Mouse (Mus musculus): Measurements from ENCODE around the gene Slc35c1. TPM values are rescaled to one million over a fixed set of nuclear protein-coding genes. Genes with fewer than 3 reads are reported as not detected.
"Not testable (repeated sequence)": the region's sequence is repeated elsewhere in the genome, so short reads cannot be mapped to it uniquely, and the experiment has no call there.

Gene Slc35c1
- polyA plus RNA-seq, 1 experiment from 2014 or later = 8.6 TPM

GRCm38 (mm10) chr2:92483505-92483904, 23.2 kb upstream of the Slc35c1 start:
- peaks cover 41% of the 10 kb centered on the region for H3K27me3 ChIP-seq (ENCODE audit: control insufficient read depth, insufficient read depth, low read length)
- no peaks in the 10 kb centered on the region for H3K9me3 ChIP-seq (replicated peaks; ENCODE audit: control insufficient read depth, low read length)
- ATAC-seq (replicated peaks; ENCODE audit: insufficient number of reproducible peaks, low FRiP score, low TSS enrichment) = no peak
- no peak overlapping the region for H3K4me2 ChIP-seq
- no peak overlapping the region for H3K4me3 ChIP-seq (ENCODE audit: low read depth, low read length)
- no peak overlapping the region for H3K9ac ChIP-seq (ENCODE audit: low read depth, low read length)
- H3K27ac ChIP-seq (ENCODE audit: low read depth, low read length) = no peak overlapping the region
- WGBS (ENCODE audit: insufficient replicate concordance) = 39% methylated on average over 5 of the region's 5 CpGs
- H3K4me1 ChIP-seq (ENCODE audit: control insufficient read depth, insufficient read depth, low read length) = peaks cover 6% of the 10 kb centered on the region; the same call in 1 of the 2 replicates
- no peaks in the 10 kb centered on the region for H3K36me3 ChIP-seq (ENCODE audit: control insufficient read depth, insufficient read depth, low read length)

GRCm38 (mm10) chr2:92482551-92482950, 22.2 kb upstream of the Slc35c1 start:
- no peak for ATAC-seq (replicated peaks; ENCODE audit: insufficient number of reproducible peaks, low FRiP score, low TSS enrichment)
- no peak overlapping the region for H3K27ac ChIP-seq (ENCODE audit: low read depth, low read length)
- no peaks in the 10 kb centered on the region for H3K36me3 ChIP-seq (ENCODE audit: control insufficient read depth, insufficient read depth, low read length)
- 27% methylated on average over 1 of the region's 1 CpGs for WGBS (ENCODE audit: insufficient replicate concordance)
- H3K9me3 ChIP-seq (replicated peaks; ENCODE audit: control insufficient read depth, low read length) = no peaks in the 10 kb centered on the region
- H3K9ac ChIP-seq (ENCODE audit: low read depth, low read length) = no peak overlapping the region
- H3K4me3 ChIP-seq (ENCODE audit: low read depth, low read length) = no peak overlapping the region
- no peak overlapping the region for H3K4me2 ChIP-seq
- peaks cover 39% of the 10 kb centered on the region for H3K27me3 ChIP-seq (ENCODE audit: control insufficient read depth, insufficient read depth, low read length)
- H3K4me1 ChIP-seq (ENCODE audit: control insufficient read depth, insufficient read depth, low read length) = peaks cover 8% of the 10 kb centered on the region

GRCm38 (mm10) chr2:92478313-92478688, 18.0 kb upstream of the Slc35c1 start:
- Histone ChIP-seq H3K27ac (ENCODE audit: low read depth, low read length) (no peak overlapping the region), H3K9ac (ENCODE audit: low read depth, low read length) (no peak overlapping the region), H3K4me3 (ENCODE audit: low read depth, low read length) (no peak overlapping the region), H3K4me1 (ENCODE audit: control insufficient read depth, insufficient read depth, low read length) (peaks cover 3% of the 10 kb centered on the region; the same call in 1 of the 2 replicates), H3K4me2 (no peak overlapping the region), H3K9me3 (replicated peaks; ENCODE audit: control insufficient read depth, low read length) (no peaks in the 10 kb centered on the region), H3K36me3 (ENCODE audit: control insufficient read depth, insufficient read depth, low read length) (no peaks in the 10 kb centered on the region), H3K27me3 (ENCODE audit: control insufficient read depth, insufficient read depth, low read length) (peaks cover 10% of the 10 kb centered on the region; the same call in 1 of the 2 replicates)
- ATAC-seq (replicated peaks; ENCODE audit: insufficient number of reproducible peaks, low FRiP score, low TSS enrichment) = no peak
- 78% methylated on average over 4 of the region's 4 CpGs for WGBS (ENCODE audit: insufficient replicate concordance)

- Histone ChIP-seq H3K9ac (ENCODE audit: low read depth, low read length) (no peak overlapping the region), H3K27ac (ENCODE audit: low read depth, low read length) (no peak overlapping the region), H3K4me2 (no peak overlapping the region), H3K9me3 (replicated peaks; ENCODE audit: control insufficient read depth, low read length) (no peaks in the 10 kb centered on the region), H3K27me3 (ENCODE audit: control insufficient read depth, insufficient read depth, low read length) (0 out of 2 replicates have a peak, but pooled peaks cover 5% of the 10 kb centered on the region), H3K36me3 (ENCODE audit: control insufficient read depth, insufficient read depth, low read length) (no peaks in the 10 kb centered on the region), H3K4me3 (ENCODE audit: low read depth, low read length) (no peak overlapping the region), H3K4me1 (ENCODE audit: control insufficient read depth, insufficient read depth, low read length) (peaks cover 3% of the 10 kb centered on the region; the same call in 1 of the 2 replicates)
- 68% methylated on average over 12 of the region's 12 CpGs for WGBS (ENCODE audit: insufficient replicate concordance)
- ATAC-seq (replicated peaks; ENCODE audit: insufficient number of reproducible peaks, low FRiP score, low TSS enrichment) = no peak
Observed at GRCm38 (mm10) chr2:92477672-92478312, 17.5 kb upstream of the Slc35c1 start.

- H3K27me3 ChIP-seq (ENCODE audit: control insufficient read depth, insufficient read depth, low read length); ATAC-seq (replicated peaks; ENCODE audit: insufficient number of reproducible peaks, low FRiP score, low TSS enrichment); H3K9me3 ChIP-seq (replicated peaks; ENCODE audit: control insufficient read depth, low read length); H3K4me1 ChIP-seq (ENCODE audit: control insufficient read depth, insufficient read depth, low read length); H3K4me3 ChIP-seq (ENCODE audit: low read depth, low read length); H3K4me2 ChIP-seq; H3K36me3 ChIP-seq (ENCODE audit: control insufficient read depth, insufficient read depth, low read length); H3K9ac ChIP-seq (ENCODE audit: low read depth, low read length); H3K27ac ChIP-seq (ENCODE audit: low read depth, low read length): not testable (repeated sequence)
- WGBS (ENCODE audit: insufficient replicate concordance) = 79% methylated on average over 7 of the region's 7 CpGs
Observed at GRCm38 (mm10) chr2:92476580-92476979, 16.2 kb upstream of the Slc35c1 start.

- 64% methylated on average over 2 of the region's 2 CpGs for WGBS (ENCODE audit: insufficient replicate concordance)
- H3K4me2 ChIP-seq = no peak overlapping the region
- ATAC-seq (replicated peaks; ENCODE audit: insufficient number of reproducible peaks, low FRiP score, low TSS enrichment) = no peak
- no peak overlapping the region for H3K9ac ChIP-seq (ENCODE audit: low read depth, low read length)
- H3K27me3 ChIP-seq (ENCODE audit: control insufficient read depth, insufficient read depth, low read length) = no peaks in the 10 kb centered on the region
- H3K9me3 ChIP-seq (replicated peaks; ENCODE audit: control insufficient read depth, low read length) = no peaks in the 10 kb centered on the region
- peaks cover 3% of the 10 kb centered on the region; the same call in 1 of the 2 replicates for H3K4me1 ChIP-seq (ENCODE audit: control insufficient read depth, insufficient read depth, low read length)
- H3K36me3 ChIP-seq (ENCODE audit: control insufficient read depth, insufficient read depth, low read length) = no peaks in the 10 kb centered on the region
- no peak overlapping the region for H3K4me3 ChIP-seq (ENCODE audit: low read depth, low read length)
- no peak overlapping the region for H3K27ac ChIP-seq (ENCODE audit: low read depth, low read length)
Observed at GRCm38 (mm10) chr2:92475711-92476110, 15.4 kb upstream of the Slc35c1 start.

- no peak overlapping the region for H3K9ac ChIP-seq (ENCODE audit: low read depth, low read length)
- ATAC-seq (replicated peaks; ENCODE audit: insufficient number of reproducible peaks, low FRiP score, low TSS enrichment) = no peak
- no peaks in the 10 kb centered on the region for H3K9me3 ChIP-seq (replicated peaks; ENCODE audit: control insufficient read depth, low read length)
- H3K4me3 ChIP-seq (ENCODE audit: low read depth, low read length) = no peak overlapping the region
- peaks cover 3% of the 10 kb centered on the region; the same call in 1 of the 2 replicates for H3K4me1 ChIP-seq (ENCODE audit: control insufficient read depth, insufficient read depth, low read length)
- WGBS (ENCODE audit: insufficient replicate concordance) = 73% methylated on average over 3 of the region's 3 CpGs
- no peak overlapping the region for H3K27ac ChIP-seq (ENCODE audit: low read depth, low read length)
- H3K4me2 ChIP-seq = no peak overlapping the region
- H3K27me3 ChIP-seq (ENCODE audit: control insufficient read depth, insufficient read depth, low read length) = no peaks in the 10 kb centered on the region
- no peaks in the 10 kb centered on the region for H3K36me3 ChIP-seq (ENCODE audit: control insufficient read depth, insufficient read depth, low read length)
Observed at GRCm38 (mm10) chr2:92474920-92475319, 14.6 kb upstream of the Slc35c1 start.

GRCm38 (mm10) chr2:92471886-92472670, 11.7 kb upstream of the Slc35c1 start:
- Histone ChIP-seq H3K27ac (ENCODE audit: low read depth, low read length) (no peak overlapping the region), H3K9me3 (replicated peaks; ENCODE audit: control insufficient read depth, low read length) (no peaks in the 10 kb centered on the region), H3K4me2 (no peak overlapping the region), H3K27me3 (ENCODE audit: control insufficient read depth, insufficient read depth, low read length) (no peaks in the 10 kb centered on the region), H3K4me3 (ENCODE audit: low read depth, low read length) (no peak overlapping the region), H3K36me3 (ENCODE audit: control insufficient read depth, insufficient read depth, low read length) (no peaks in the 10 kb centered on the region), H3K9ac (ENCODE audit: low read depth, low read length) (no peak overlapping the region), H3K4me1 (ENCODE audit: control insufficient read depth, insufficient read depth, low read length) (no peaks in the 10 kb centered on the region)
- 76% methylated on average over 12 of the region's 12 CpGs for WGBS (ENCODE audit: insufficient replicate concordance)
- no peak for ATAC-seq (replicated peaks; ENCODE audit: insufficient number of reproducible peaks, low FRiP score, low TSS enrichment)

Measured in heart, embryonic 11.5 days (tissue).